Mouse (Mus musculus) neural tube, embryonic 14.5 days (tissue): Measurements from ENCODE around the gene Adprhl2. TPM values are rescaled to one million over a fixed set of nuclear protein-coding genes. Genes with fewer than 3 reads are reported as not detected.

Source experiments
- ATAC-seq: fragments of 200-750 bp; cut with Nextera tagmentation; 2 replicates; pipeline ENCODE4 v1.8.0; 2017; ENCODE audit warnings: low read depth, mild to moderate bottlenecking, moderate TSS enrichment, moderate library complexity
- H3K27ac ChIP-seq: fragments of 300-500 bp; sonication (generic); 2 replicates; pipeline ENCODE4 v1.5.1; 2014; ENCODE audit warnings: low read depth, mild to moderate bottlenecking, control low read depth, low read length, moderate library complexity, mixed read lengths
- H3K27me3 ChIP-seq: fragments of 300-500 bp; sonication (generic); 2 replicates; pipeline ENCODE4 v1.6.1; 2014; ENCODE audit warnings: low read length; ENCODE audit not compliant: control insufficient read depth, insufficient read depth
- H3K36me3 ChIP-seq: fragments of 300-500 bp; sonication (generic); 2 replicates; pipeline ENCODE4 v1.6.1; 2014; ENCODE audit warnings: low read length, mixed read lengths; ENCODE audit not compliant: control insufficient read depth, insufficient read depth
- H3K4me1 ChIP-seq: fragments of 300-500 bp; sonication (generic); 2 replicates; pipeline ENCODE4 v1.6.1; 2014; ENCODE audit warnings: low read length; ENCODE audit not compliant: control insufficient read depth, insufficient read depth
- H3K4me2 ChIP-seq: fragments of 300-500 bp; sonication (generic); 2 replicates; pipeline ENCODE4 v1.6.1; 2014; ENCODE audit warnings: mild to moderate bottlenecking, low read depth, low read length, control low read depth
- H3K4me3 ChIP-seq: fragments of 300-500 bp; sonication (generic); 2 replicates; pipeline ENCODE4 v1.5.1; 2014; ENCODE audit warnings: low read depth, low read length, control low read depth, mixed read lengths
- H3K9ac ChIP-seq: fragments of 300-500 bp; sonication (generic); replicated peaks from 2 replicates; pipeline ENCODE4 v1.6.1; 2014; ENCODE audit warnings: low read depth, mild to moderate bottlenecking, control low read depth, low read length, mixed read lengths
- H3K9me3 ChIP-seq: fragments of 300-500 bp; sonication (generic); 2 replicates; pipeline ENCODE4 v1.6.1; 2016; ENCODE audit warnings: low read length; ENCODE audit not compliant: control insufficient read depth
- WGBS: fragments of 180-500 bp; shearing (Covaris S2); extraction: QIAGEN DNeasy Blood & Tissue Kit; methylation state at CpG from one replicate; pipeline ENCODE4 v1.1.7; 2014; 5-methylcytosine and 5-hydroxymethylcytosine counted together
- polyA plus RNA-seq: library from polyadenylated mRNA; unstranded; fragments of >200 nt; fragmentation: Nextera tagmentation; extraction: Ambion mirVana; gene quantifications from 2 replicates; pipeline ENCODE4 v1.2.1, GENCODE M21; 2014

Gene Adprhl2
- polyA plus RNA-seq, 1 experiment from 2014 or later: 54.1 TPM

DNA sequence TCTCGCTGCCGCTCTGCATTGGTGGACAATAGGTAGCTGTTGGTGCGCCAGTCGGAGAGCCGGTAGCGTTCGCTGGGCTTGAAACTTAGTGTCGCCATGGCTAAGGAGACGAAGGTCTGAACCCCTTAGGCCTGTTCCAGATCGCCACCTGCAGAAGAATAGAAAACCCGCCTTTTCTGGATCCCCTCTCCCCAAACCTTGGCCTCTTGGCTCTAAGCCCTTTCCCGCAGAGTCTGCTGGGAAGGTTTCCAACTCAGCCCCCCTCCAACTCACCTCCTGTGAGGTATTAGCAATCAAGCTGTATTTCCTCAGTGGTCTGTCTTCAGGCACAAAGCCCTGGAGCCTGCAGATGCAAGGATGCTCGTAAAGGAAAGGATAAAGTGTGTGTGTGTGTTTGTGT, 3.4 kb upstream of the Adprhl2 start:
- no peaks in the 10 kb centered on the region for H3K27me3 ChIP-seq
- ATAC-seq: no peak
- no peaks in the 10 kb centered on the region for H3K36me3 ChIP-seq
- no peaks in the 10 kb centered on the region for H3K9me3 ChIP-seq
- H3K4me2 ChIP-seq: peak overlapping the region; percentile 16; the same call in 1 of the 2 replicates
- H3K27ac ChIP-seq: no peak overlapping the region
- WGBS: 28% methylated on average over 13 of the region's 13 CpGs
- 0 out of 2 replicates have a peak overlapping the region, but pooled peaks have one; percentile 21 for H3K9ac ChIP-seq
- peaks cover 7% of the 10 kb centered on the region for H3K4me1 ChIP-seq
- H3K4me3 ChIP-seq: no peak overlapping the region

DNA sequence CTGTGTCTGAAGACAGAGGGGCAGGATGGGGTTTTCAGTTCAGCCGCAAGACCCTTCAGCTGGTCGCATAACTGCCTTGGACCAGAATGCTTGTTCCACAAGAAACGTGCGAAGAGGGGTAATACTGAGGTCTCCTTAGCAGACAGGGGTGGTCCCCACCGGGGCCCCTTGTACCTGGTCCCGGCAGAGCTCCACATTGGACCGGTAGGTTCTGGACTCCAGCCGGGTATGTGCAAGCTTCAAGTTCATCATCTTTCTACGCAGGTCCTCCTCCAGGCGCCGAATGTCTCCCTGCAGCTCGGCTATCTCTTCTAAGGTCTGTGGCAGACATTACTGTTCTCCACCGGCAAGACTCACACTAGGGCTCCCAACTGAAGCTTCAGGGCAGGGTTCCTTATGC, 1.1 kb upstream of the Adprhl2 start:
- peaks cover 5% of the 10 kb centered on the region; the same call in 1 of the 2 replicates for H3K36me3 ChIP-seq
- H3K9me3 ChIP-seq: no peaks in the 10 kb centered on the region
- 94% methylated on average over 13 of the region's 13 CpGs for WGBS
- no peaks in the 10 kb centered on the region for H3K27me3 ChIP-seq
- no peak overlapping the region for H3K9ac ChIP-seq
- H3K4me1 ChIP-seq: peaks cover 7% of the 10 kb centered on the region
- no peak overlapping the region for H3K27ac ChIP-seq
- no peak overlapping the region for H3K4me2 ChIP-seq
- ATAC-seq: no peak
- H3K4me3 ChIP-seq: no peak overlapping the region

DNA sequence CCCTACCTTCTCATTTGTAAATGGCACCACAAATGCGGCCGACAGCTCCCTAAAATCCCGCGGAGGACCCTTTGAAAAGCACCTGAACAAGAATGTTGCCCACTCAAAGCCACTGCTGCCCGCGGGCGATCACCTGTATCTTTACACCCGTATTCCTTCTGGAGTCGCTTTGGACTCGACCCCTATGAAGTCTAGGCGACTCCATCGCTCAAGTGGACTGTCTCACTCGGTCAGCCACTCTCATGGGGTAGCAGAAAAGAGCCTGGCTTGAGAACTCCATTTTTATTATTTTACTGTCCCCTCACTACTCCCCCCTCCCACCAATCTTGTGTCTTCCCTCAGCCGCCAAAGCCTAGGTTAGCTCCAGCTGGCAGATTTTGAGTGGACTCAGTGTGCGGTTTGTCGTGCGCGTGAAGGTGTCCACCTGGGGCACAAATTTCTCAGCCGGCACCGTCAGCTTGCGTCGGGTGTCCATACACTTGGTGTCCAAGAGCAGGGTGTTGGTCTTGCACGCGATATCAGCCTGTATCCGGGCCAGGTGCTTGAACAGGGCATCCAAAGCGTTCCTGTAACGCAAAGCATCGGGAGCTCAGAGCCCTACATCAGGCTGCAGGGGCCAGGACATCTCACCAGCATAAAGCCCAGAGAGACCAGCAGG, 480 bp upstream of the Adprhl2 start:
- H3K9me3 ChIP-seq: no peaks in the 10 kb centered on the region
- no peak overlapping the region for H3K27ac ChIP-seq
- H3K4me1 ChIP-seq: peaks cover 7% of the 10 kb centered on the region
- ATAC-seq: peak; percentile 23
- peak overlapping the region; percentile 76 for H3K4me2 ChIP-seq
- H3K36me3 ChIP-seq: peaks cover 11% of the 10 kb centered on the region
- no peak overlapping the region for H3K9ac ChIP-seq
- no peaks in the 10 kb centered on the region for H3K27me3 ChIP-seq
- WGBS: 55% methylated on average over 28 of the region's 28 CpGs
- H3K4me3 ChIP-seq: peak overlapping the region; percentile 65

DNA sequence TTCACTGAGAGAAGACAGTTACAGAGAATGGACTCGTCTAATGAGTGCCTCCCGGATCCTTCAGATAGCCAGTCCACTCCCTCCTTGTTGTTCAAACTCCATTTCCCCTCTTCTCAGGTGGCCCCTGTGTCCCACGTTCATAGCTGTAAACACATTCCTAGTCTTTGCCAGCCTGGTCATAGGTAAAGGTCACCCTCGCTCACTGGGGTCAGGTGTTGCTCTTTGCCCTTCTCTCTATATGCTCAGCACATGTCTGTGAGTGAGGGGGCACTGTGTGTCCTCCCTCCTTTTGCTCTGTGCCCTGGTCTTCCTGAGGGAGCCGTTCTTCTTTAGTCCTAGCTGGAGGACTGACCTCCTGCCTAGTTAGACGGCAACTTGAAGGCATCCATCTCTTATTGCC, 1.7 kb downstream of the Adprhl2 start:
- H3K4me2 ChIP-seq: no peak overlapping the region
- no peak overlapping the region for H3K27ac ChIP-seq
- no peak overlapping the region for H3K4me3 ChIP-seq
- no peak for ATAC-seq
- H3K4me1 ChIP-seq: peaks cover 7% of the 10 kb centered on the region
- H3K9me3 ChIP-seq: no peaks in the 10 kb centered on the region
- WGBS: 96% methylated on average over 6 of the region's 6 CpGs
- no peak overlapping the region for H3K9ac ChIP-seq
- H3K36me3 ChIP-seq: peaks cover 24% of the 10 kb centered on the region
- no peaks in the 10 kb centered on the region for H3K27me3 ChIP-seq

DNA sequence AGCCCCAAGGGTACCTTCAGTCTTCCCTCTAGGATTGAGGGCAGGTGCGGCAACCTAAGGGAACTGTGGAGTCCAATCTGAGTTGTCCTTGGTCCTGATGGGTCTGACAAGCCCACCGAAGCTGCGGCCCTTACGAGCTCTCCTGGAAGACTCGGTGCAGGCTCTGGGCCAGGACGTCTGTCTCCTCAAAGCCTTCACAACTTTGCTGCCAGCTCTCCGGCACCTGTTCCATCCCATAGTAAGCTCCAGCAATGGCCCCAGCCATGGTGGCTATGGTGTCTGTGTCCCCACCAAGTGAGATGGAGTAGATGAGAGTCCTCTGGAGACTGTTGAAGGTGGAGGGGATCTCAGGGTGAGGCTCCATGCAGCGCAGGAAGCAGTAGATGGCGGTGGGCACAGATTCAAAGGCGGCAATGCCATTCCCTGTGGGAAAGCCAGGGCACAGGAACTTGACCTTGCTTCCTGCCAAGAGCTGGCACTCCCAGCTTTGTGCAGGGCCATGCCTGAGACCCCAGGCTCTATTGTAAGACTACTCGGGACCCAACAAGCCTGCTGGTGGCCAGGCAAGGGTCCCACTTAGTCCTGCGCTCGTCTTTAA, 5.0 kb downstream of the Adprhl2 start:
- no peak for ATAC-seq

GRCm38 (mm10) chr4:126315931-126316330, 5.6 kb downstream of the Adprhl2 start:
- WGBS: 41% methylated on average over 5 of the region's 5 CpGs
- no peak overlapping the region for H3K27ac ChIP-seq

More for the DNA sequence above, 5.0 kb downstream of the Adprhl2 start:
- Histone ChIP-seq H3K27ac (no peak overlapping the region), H3K36me3 (peaks cover 31% of the 10 kb centered on the region), H3K4me3 (no peak overlapping the region), H3K4me1 (peaks cover 7% of the 10 kb centered on the region), H3K9ac (no peak overlapping the region), H3K27me3 (no peaks in the 10 kb centered on the region), H3K4me2 (no peak overlapping the region), H3K9me3 (no peaks in the 10 kb centered on the region)
- 94% methylated on average over 13 of the region's 13 CpGs for WGBS

DNA sequence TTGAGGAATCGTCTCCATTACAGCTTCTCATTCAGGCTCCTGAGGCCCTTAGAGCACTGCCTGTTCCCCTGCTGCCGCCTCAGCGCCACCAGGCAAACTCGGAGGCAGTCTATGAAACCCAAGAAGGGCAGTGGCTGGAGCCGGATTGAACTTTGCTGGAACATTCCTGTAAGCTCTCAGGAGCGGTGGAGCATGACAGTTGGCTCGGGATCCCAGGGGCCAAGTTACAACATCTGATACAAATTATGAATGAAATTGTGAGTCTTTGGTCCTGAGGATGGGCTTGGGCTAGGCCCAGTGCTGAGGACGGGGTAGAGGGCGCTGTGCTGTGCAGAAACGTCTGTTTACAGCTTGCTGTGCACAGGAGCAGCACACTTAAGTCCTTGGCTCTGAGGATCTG, 7.1 kb downstream of the Adprhl2 start:
- H3K9me3 ChIP-seq: no peaks in the 10 kb centered on the region
- H3K27me3 ChIP-seq: no peaks in the 10 kb centered on the region
- H3K9ac ChIP-seq: no peak overlapping the region
- no peak overlapping the region for H3K4me3 ChIP-seq
- H3K4me2 ChIP-seq: no peak overlapping the region
- H3K36me3 ChIP-seq: peaks cover 31% of the 10 kb centered on the region
- H3K27ac ChIP-seq: no peak overlapping the region
- ATAC-seq: no peak
- H3K4me1 ChIP-seq: no peaks in the 10 kb centered on the region; the same call in 1 of the 2 replicates
- 57% methylated on average over 10 of the region's 10 CpGs for WGBS

More at GRCm38 (mm10) chr4:126315931-126316330, 5.6 kb downstream of the Adprhl2 start:
- Histone ChIP-seq H3K4me1 (peaks cover 7% of the 10 kb centered on the region), H3K36me3 (peaks cover 31% of the 10 kb centered on the region), H3K9me3 (no peaks in the 10 kb centered on the region), H3K4me3 (no peak overlapping the region), H3K27me3 (no peaks in the 10 kb centered on the region), H3K9ac (no peak overlapping the region), H3K4me2 (no peak overlapping the region)
- no peak for ATAC-seq

GRCm38 (mm10) chr4:126313202-126313601, 8.3 kb downstream of the Adprhl2 start:
- 39% methylated on average over 5 of the region's 5 CpGs for WGBS
- no peaks in the 10 kb centered on the region for H3K27me3 ChIP-seq
- H3K4me3 ChIP-seq: no peak overlapping the region
- H3K9me3 ChIP-seq: no peaks in the 10 kb centered on the region
- H3K27ac ChIP-seq: no peak overlapping the region
- H3K4me1 ChIP-seq: no peaks in the 10 kb centered on the region; the same call in 1 of the 2 replicates
- H3K4me2 ChIP-seq: no peak overlapping the region
- H3K36me3 ChIP-seq: peaks cover 31% of the 10 kb centered on the region
- ATAC-seq: no peak
- no peak overlapping the region for H3K9ac ChIP-seq

- no peak overlapping the region for H3K9ac ChIP-seq
- H3K9me3 ChIP-seq: no peaks in the 10 kb centered on the region
- H3K4me2 ChIP-seq: no peak overlapping the region
- 92% methylated on average over 16 of the region's 16 CpGs for WGBS
- H3K27me3 ChIP-seq: no peaks in the 10 kb centered on the region
- ATAC-seq: no peak
- H3K36me3 ChIP-seq: peaks cover 17% of the 10 kb centered on the region; the same call in 1 of the 2 replicates
- H3K4me1 ChIP-seq: no peaks in the 10 kb centered on the region; the same call in 1 of the 2 replicates
- H3K27ac ChIP-seq: no peak overlapping the region
- H3K4me3 ChIP-seq: no peak overlapping the region
These were observed 9.8 kb downstream of the Adprhl2 start for GRCm38 (mm10) chr4:126311566-126312200.
